Mouse (Mus musculus) right cerebral cortex, postnatal 10 days (tissue): ENCODE measurements around the gene Exosc3.
A peak's percentile ranks its signal among the peaks of the same experiment; 100 is the strongest.

Experiments used
- DNase-seq, 2 experiments: peaks; one replicate each; pipeline ENCODE4 v3.0.0; 2021; ENCODE audit warnings: low spot score in 2 of 2

The Exosc3 gene

GRCm38 (mm10) chr4:45279981-45280548, 62.5 kb downstream of the Exosc3 start:
- DNase-seq = peak; percentile 66 to 76

- peak in 1 of 2 experiments; percentile 27 for DNase-seq
Measured at GRCm38 (mm10) chr4:45279292-45279691, 63.2 kb downstream of the Exosc3 start.

- DNase-seq = peak in 1 of 2 experiments; percentile 11
Measured at GRCm38 (mm10) chr4:45275770-45276169, 66.8 kb downstream of the Exosc3 start.

- peak; percentile 85 to 88 for DNase-seq
Measured at GRCm38 (mm10) chr4:45271041-45271452, 71.5 kb downstream of the Exosc3 start.

- no peak for DNase-seq
Measured at GRCm38 (mm10) chr4:45267883-45268282, 74.6 kb downstream of the Exosc3 start.
